Mouse (Mus musculus): ENCODE measurements around the gene Focad. TPM values are rescaled to one million over a fixed set of nuclear protein-coding genes. Genes with fewer than 3 reads are reported as not detected.

Focad gene
- polyA plus RNA-seq, 1 experiment from 2014 or later = 17.4 TPM

DNA sequence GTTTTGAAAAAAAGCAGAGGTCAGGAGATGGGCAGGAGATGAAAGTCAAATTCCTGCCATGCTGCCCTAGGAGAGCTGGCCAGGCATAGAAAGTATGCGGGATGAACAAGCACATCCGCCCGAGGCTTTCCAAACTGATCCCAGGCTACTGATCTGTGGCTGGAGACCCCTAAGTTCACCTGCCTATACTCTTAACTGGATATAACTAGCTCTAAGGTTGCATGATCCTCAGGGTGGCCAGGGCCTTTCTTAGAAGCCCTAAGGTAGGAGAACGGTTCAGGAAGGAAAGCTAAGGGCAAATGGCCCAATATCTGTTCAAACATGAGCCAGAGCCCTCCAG is 344.5 kb downstream of the Focad start:
- no peak for DNase-seq (ENCODE audit: low spot score)
- WGBS = 10% methylated on average over 4 of the region's 4 CpGs
- Histone ChIP-seq H3K9me3 (ENCODE audit: control insufficient read depth, low read length) (no peaks in the 10 kb centered on the region), H3K4me1 (replicated peaks; ENCODE audit: control insufficient read depth, insufficient read depth, low read length) (peaks cover 30% of the 10 kb centered on the region), H3K36me3 (ENCODE audit: control insufficient read depth, insufficient read depth, low read length) (no peaks in the 10 kb centered on the region), H3K27ac (ENCODE audit: low read depth) (no peak overlapping the region), H3K9ac (ENCODE audit: low read length) (peak overlapping the region; percentile 57), H3K4me2 (ENCODE audit: low read length) (peak overlapping the region; percentile 77), H3K27me3 (replicated peaks; ENCODE audit: control insufficient read depth, insufficient read depth, low read length) (no peaks in the 10 kb centered on the region), H3K4me3 (ENCODE audit: low read depth, low read length) (peak overlapping the region; percentile 41)
- ATAC-seq (replicated peaks; ENCODE audit: low FRiP score, low TSS enrichment, low read depth) = peak; percentile 22; the same call in 1 of the 2 replicates

GRCm38 (mm10) chr4:88439669-88440123 is 345.3 kb downstream of the Focad start:
- DNase-seq (ENCODE audit: low spot score) (no peak), ATAC-seq (replicated peaks; ENCODE audit: low FRiP score, low TSS enrichment, low read depth) (no peak)
- Histone ChIP-seq H3K27me3 (replicated peaks; ENCODE audit: control insufficient read depth, insufficient read depth, low read length) (no peaks in the 10 kb centered on the region), H3K36me3 (ENCODE audit: control insufficient read depth, insufficient read depth, low read length) (no peaks in the 10 kb centered on the region), H3K4me1 (replicated peaks; ENCODE audit: control insufficient read depth, insufficient read depth, low read length) (peaks cover 30% of the 10 kb centered on the region), H3K4me2 (ENCODE audit: low read length) (no peak overlapping the region), H3K9ac (ENCODE audit: low read length) (no peak overlapping the region), H3K27ac (ENCODE audit: low read depth) (no peak overlapping the region), H3K9me3 (ENCODE audit: control insufficient read depth, low read length) (no peaks in the 10 kb centered on the region), H3K4me3 (ENCODE audit: low read depth, low read length) (no peak overlapping the region)
- 71% methylated on average over 6 of the region's 6 CpGs for WGBS

DNA sequence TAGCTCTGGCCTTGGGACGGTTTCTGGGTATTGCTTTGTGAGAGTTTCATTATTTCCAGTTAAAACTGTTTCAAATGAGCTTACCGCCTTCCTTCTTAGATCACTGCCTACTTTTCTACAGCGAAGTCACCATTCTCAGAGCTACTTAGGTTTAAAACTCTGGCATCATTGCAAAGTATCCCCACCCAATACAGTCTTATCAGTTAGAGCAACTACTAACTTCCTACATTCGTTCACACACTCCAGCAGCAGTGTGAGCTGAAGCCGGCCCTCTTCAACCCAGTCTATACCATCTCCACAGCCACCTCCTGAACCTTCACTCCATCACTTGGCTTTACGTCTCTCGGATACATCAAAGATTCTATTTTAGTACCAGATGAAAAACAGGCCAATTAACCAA is 346.4 kb downstream of the Focad start:
- no peaks in the 10 kb centered on the region for H3K9me3 ChIP-seq (ENCODE audit: control insufficient read depth, low read length)
- H3K27me3 ChIP-seq (replicated peaks; ENCODE audit: control insufficient read depth, insufficient read depth, low read length) = no peaks in the 10 kb centered on the region
- 88% methylated on average over 7 of the region's 7 CpGs for WGBS
- H3K4me1 ChIP-seq (replicated peaks; ENCODE audit: control insufficient read depth, insufficient read depth, low read length) = peaks cover 27% of the 10 kb centered on the region
- no peak overlapping the region for H3K4me3 ChIP-seq (ENCODE audit: low read depth, low read length)
- no peaks in the 10 kb centered on the region for H3K36me3 ChIP-seq (ENCODE audit: control insufficient read depth, insufficient read depth, low read length)
- H3K27ac ChIP-seq (ENCODE audit: low read depth) = no peak overlapping the region
- no peak overlapping the region for H3K4me2 ChIP-seq (ENCODE audit: low read length)
- no peak overlapping the region for H3K9ac ChIP-seq (ENCODE audit: low read length)
- DNase-seq (ENCODE audit: low spot score) (no peak), ATAC-seq (replicated peaks; ENCODE audit: low FRiP score, low TSS enrichment, low read depth) (no peak)

DNA sequence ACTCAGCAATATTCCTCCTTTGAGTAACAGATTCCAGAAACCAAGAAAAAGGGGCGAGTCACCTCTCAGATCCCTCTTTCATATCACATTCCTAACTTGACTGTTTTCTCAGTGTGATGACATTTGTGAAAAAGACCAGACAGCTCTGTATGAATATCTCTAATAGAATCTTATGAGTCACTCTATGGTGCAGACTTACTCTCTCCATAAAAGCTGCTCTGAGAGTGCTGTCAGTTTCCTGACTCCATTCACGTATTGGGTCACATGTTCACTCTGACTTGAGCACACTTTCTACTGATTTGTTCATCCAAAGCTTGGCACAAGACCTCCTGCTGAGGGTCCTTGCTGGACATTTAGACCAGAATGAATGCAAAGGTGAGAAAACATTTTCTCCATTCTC is 354.5 kb downstream of the Focad start:
- ATAC-seq (replicated peaks; ENCODE audit: low FRiP score, low TSS enrichment, low read depth) (0 out of 2 replicates have a peak, but pooled peaks have one; percentile 15), DNase-seq (ENCODE audit: low spot score) (no peak)
- H3K27ac ChIP-seq (ENCODE audit: low read depth) = no peak overlapping the region
- H3K27me3 ChIP-seq (replicated peaks; ENCODE audit: control insufficient read depth, insufficient read depth, low read length) = no peaks in the 10 kb centered on the region
- H3K9ac ChIP-seq (ENCODE audit: low read length) = no peak overlapping the region
- H3K9me3 ChIP-seq (ENCODE audit: control insufficient read depth, low read length) = no peaks in the 10 kb centered on the region
- peaks cover 5% of the 10 kb centered on the region; the same call in 1 of the 2 replicates for H3K4me1 ChIP-seq (replicated peaks; ENCODE audit: control insufficient read depth, insufficient read depth, low read length)
- H3K36me3 ChIP-seq (ENCODE audit: control insufficient read depth, insufficient read depth, low read length) = no peaks in the 10 kb centered on the region
- H3K4me3 ChIP-seq (ENCODE audit: low read depth, low read length) = no peak overlapping the region
- H3K4me2 ChIP-seq (ENCODE audit: low read length) = no peak overlapping the region
- 36% methylated on average over 2 of the region's 2 CpGs for WGBS

DNA sequence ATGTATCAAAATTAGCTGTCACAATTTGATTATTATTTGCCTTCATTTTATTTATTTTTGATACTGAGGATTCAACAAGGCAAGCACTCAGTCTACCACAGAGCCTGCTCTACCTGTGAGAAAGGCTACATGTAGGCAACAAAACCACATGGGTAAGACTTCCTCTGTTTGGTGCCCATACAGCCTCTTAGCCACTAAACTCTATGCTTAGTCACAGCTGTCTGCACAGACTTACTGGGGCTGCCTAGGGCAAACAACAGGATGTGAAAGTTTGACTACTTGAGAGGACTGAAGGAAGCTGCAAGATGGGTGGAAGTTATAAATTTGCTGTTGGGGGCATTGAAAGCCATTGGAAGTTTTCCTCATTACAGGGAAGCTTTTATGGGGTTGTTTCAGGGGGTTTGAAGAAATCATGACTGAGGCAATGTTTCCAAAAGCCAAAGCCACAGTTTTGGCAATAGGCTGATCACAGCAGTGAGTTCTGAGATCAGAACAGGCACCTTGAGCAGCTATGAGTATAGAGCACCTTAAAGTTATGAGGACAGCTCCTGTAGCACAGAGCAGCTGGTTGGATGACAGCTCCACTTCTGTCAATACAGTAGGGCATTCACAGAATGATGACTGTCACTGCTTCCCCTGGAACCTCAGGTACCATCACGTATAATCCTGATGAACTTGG is 355.8 kb downstream of the Focad start:
- 85% methylated on average over 1 of the region's 1 CpGs for WGBS

DNA sequence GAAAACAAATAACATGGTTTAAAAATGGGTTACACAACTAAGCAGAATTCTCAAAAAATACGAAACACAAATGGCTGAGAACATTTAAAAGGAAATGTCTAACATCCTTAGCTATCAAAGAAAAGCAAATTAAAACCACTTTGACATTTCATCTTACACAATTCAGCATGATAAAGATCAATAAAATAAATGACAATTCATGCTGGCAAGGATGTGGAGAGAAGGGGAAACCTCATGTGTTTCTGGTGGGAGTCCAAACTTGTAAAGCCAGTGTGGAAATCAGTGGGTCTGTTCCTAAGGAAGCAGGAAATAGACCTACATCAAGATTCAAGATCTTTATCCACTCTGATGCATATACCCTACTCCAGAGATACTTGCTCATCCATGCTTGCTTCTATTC is 363.7 kb downstream of the Focad start:
- WGBS = 95% methylated on average over 1 of the region's 1 CpGs
- no peak overlapping the region for H3K27ac ChIP-seq (ENCODE audit: low read depth)
- H3K9me3 ChIP-seq (ENCODE audit: control insufficient read depth, low read length) = no peaks in the 10 kb centered on the region
- no peaks in the 10 kb centered on the region for H3K36me3 ChIP-seq (ENCODE audit: control insufficient read depth, insufficient read depth, low read length)
- no peak overlapping the region for H3K9ac ChIP-seq (ENCODE audit: low read length)
- H3K4me3 ChIP-seq (ENCODE audit: low read depth, low read length) = no peak overlapping the region
- H3K4me2 ChIP-seq (ENCODE audit: low read length) = no peak overlapping the region
- DNase-seq (ENCODE audit: low spot score) = no peak
- no peaks in the 10 kb centered on the region for H3K27me3 ChIP-seq (replicated peaks; ENCODE audit: control insufficient read depth, insufficient read depth, low read length)
- no peaks in the 10 kb centered on the region for H3K4me1 ChIP-seq (replicated peaks; ENCODE audit: control insufficient read depth, insufficient read depth, low read length)
- ATAC-seq (replicated peaks; ENCODE audit: low FRiP score, low TSS enrichment, low read depth) = no peak

More for the DNA sequence above, 355.8 kb downstream of the Focad start:
- Histone ChIP-seq H3K4me2 (ENCODE audit: low read length) (no peak overlapping the region), H3K27me3 (replicated peaks; ENCODE audit: control insufficient read depth, insufficient read depth, low read length) (no peaks in the 10 kb centered on the region), H3K4me3 (ENCODE audit: low read depth, low read length) (no peak overlapping the region), H3K4me1 (replicated peaks; ENCODE audit: control insufficient read depth, insufficient read depth, low read length) (peaks cover 5% of the 10 kb centered on the region; the same call in 1 of the 2 replicates), H3K9me3 (ENCODE audit: control insufficient read depth, low read length) (no peaks in the 10 kb centered on the region), H3K9ac (ENCODE audit: low read length) (no peak overlapping the region), H3K36me3 (ENCODE audit: control insufficient read depth, insufficient read depth, low read length) (no peaks in the 10 kb centered on the region), H3K27ac (ENCODE audit: low read depth) (no peak overlapping the region)
- ATAC-seq (replicated peaks; ENCODE audit: low FRiP score, low TSS enrichment, low read depth) (no peak), DNase-seq (ENCODE audit: low spot score) (no peak)

DNA sequence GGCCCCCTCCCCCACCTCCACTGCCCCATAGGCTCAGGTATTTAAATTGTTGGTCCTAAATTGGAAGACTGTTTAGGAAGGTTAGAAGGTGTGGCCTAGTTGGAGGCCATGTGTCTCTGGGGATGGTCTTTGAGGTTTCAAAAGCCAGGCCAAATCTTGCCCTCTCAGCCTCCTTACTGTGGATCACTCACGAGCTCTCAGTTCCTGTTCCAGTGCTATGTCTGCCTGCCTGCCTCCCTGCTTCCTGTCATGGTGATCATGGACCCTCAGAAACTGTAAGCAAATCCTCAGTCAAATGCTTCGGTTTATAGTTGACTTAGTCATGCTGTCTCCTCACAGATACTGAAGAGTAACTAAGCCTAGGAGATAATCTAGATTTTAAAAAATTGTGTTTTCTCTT is 364.2 kb downstream of the Focad start:
- no peak overlapping the region for H3K27ac ChIP-seq (ENCODE audit: low read depth)
- no peak overlapping the region for H3K9ac ChIP-seq (ENCODE audit: low read length)
- 47% methylated on average over 2 of the region's 2 CpGs for WGBS
- H3K9me3 ChIP-seq (ENCODE audit: control insufficient read depth, low read length) = no peaks in the 10 kb centered on the region
- ATAC-seq (replicated peaks; ENCODE audit: low FRiP score, low TSS enrichment, low read depth) (no peak), DNase-seq (ENCODE audit: low spot score) (no peak)
- no peaks in the 10 kb centered on the region for H3K36me3 ChIP-seq (ENCODE audit: control insufficient read depth, insufficient read depth, low read length)
- H3K4me2 ChIP-seq (ENCODE audit: low read length) = no peak overlapping the region
- H3K27me3 ChIP-seq (replicated peaks; ENCODE audit: control insufficient read depth, insufficient read depth, low read length) = no peaks in the 10 kb centered on the region
- no peak overlapping the region for H3K4me3 ChIP-seq (ENCODE audit: low read depth, low read length)
- no peaks in the 10 kb centered on the region for H3K4me1 ChIP-seq (replicated peaks; ENCODE audit: control insufficient read depth, insufficient read depth, low read length)

MicroRNA genes within 50 kb of the gene (microRNA counts, 519-probe panel; counts per million panel counts)
- microRNA mmu-miR-491 = not detected

Small RNAs within 50 kb of the gene (microRNA-seq; reads per million reads assigned to microRNA genes)
- gene Mir491 = 2.3 reads per million, percentile 24 among the genes with 10 or more reads in this experiment

Other genes with a start within 250 kb of the Focad start
- gene Mllt3, start 61.3 kb upstream of the Focad start, polyA plus RNA-seq (2014; fragmentation: Nextera tagmentation; extraction: Ambion mirVana) = 31.5 and 34.4 TPM in 2 replicates